Mouse (Mus musculus): ENCODE data around the gene Coil. TPM values are rescaled to one million over a fixed set of nuclear protein-coding genes. Genes with fewer than 3 reads are reported as not detected.
"Not testable (repeated sequence)": the region's sequence is repeated elsewhere in the genome, so short reads cannot be mapped to it uniquely, and the experiment has no call there.

Gene Coil
- polyA plus RNA-seq, 1 experiment = 14.7 TPM

- H3K27me3 ChIP-seq (ENCODE audit: control insufficient read depth, insufficient read depth, low read length) = no peaks in the 10 kb centered on the region
- H3K4me1 ChIP-seq (replicated peaks; ENCODE audit: control insufficient read depth, insufficient read depth, low read length) = no peaks in the 10 kb centered on the region
- H3K36me3 ChIP-seq (ENCODE audit: control insufficient read depth, insufficient read depth, low read length) = peaks cover 86% of the 10 kb centered on the region
- DNase-seq = peak; percentile 64
- TF ChIP-seq CTCF (IDR thresholded peaks at IDR 0.05; ENCODE audit: borderline replicate concordance, control insufficient read depth, extremely low read depth, insufficient read depth, low read length, poor library complexity) = peak; percentile 79; the same call in 1 of the 2 replicates
- no peak for TF ChIP-seq POLR2A (IDR thresholded peaks at IDR 0.05; ENCODE audit: control insufficient read depth, extremely low read depth, insufficient read depth, low read length, poor library complexity)
- 56% methylated on average over 3 of the region's 3 CpGs for WGBS
- H3K27ac ChIP-seq (ENCODE audit: control insufficient read depth, insufficient read depth, low read length) = no peak overlapping the region
- H3K4me3 ChIP-seq (ENCODE audit: control insufficient read depth, insufficient read depth, low read length) = no peak overlapping the region
Measured at GRCm38 (mm10) chr11:89039325-89039724, 69.3 kb downstream of the Coil start.

- WGBS = 90% methylated on average over 6 of the region's 7 CpGs
Measured at GRCm38 (mm10) chr11:89041073-89041472, 71.0 kb downstream of the Coil start.

More at GRCm38 (mm10) chr11:89041073-89041472, 71.0 kb downstream of the Coil start:
- H3K36me3 ChIP-seq (ENCODE audit: control insufficient read depth, insufficient read depth, low read length) = peaks cover 91% of the 10 kb centered on the region
- H3K27ac ChIP-seq (ENCODE audit: control insufficient read depth, insufficient read depth, low read length); H3K4me1 ChIP-seq (replicated peaks; ENCODE audit: control insufficient read depth, insufficient read depth, low read length); DNase-seq; H3K27me3 ChIP-seq (ENCODE audit: control insufficient read depth, insufficient read depth, low read length); H3K4me3 ChIP-seq (ENCODE audit: control insufficient read depth, insufficient read depth, low read length): not testable (repeated sequence)

Other genes with a start within 250 kb of the Coil start
- gene Akap1, start 105.7 kb upstream of the Coil start, polyA plus RNA-seq (2012; rRNA removed) = 33.6 and 41.3 TPM in 2 replicates
- 7.7 and 10.3 TPM in 2 replicates for gene Scpep1, start 14.8 kb upstream of the Coil start, polyA plus RNA-seq (2012; rRNA removed)
- gene Elobl, start 3.3 kb upstream of the Coil start, polyA plus RNA-seq (2012; rRNA removed) = 0.51 and 0.79 TPM in 2 replicates
- gene Trim25, start 29.1 kb downstream of the Coil start, polyA plus RNA-seq (2012; rRNA removed) = 80.5 and 120 TPM in 2 replicates
- gene Dgke, start 96.6 kb downstream of the Coil start, polyA plus RNA-seq (2012; rRNA removed) = 81.2 and 84.0 TPM in 2 replicates
- gene Gm525, start 103.6 kb downstream of the Coil start, polyA plus RNA-seq (2012; rRNA removed) = 25.8 and 35.9 TPM in 2 replicates

Measured in thymus, adult 2 months (tissue).